Mouse (Mus musculus) C2C12 (cell line): ENCODE measurements around the gene Lrrc23.

Experiments used
- CTCF ChIP-seq: IDR thresholded peaks from one replicate; pipeline ENCODE4 v1.5.1; 2011; ENCODE audit not compliant: control insufficient read depth, insufficient read depth, insufficient read length
- FOSL1 ChIP-seq: IDR thresholded peaks from one replicate; pipeline ENCODE4 v1.8.0; 2011; ENCODE audit warnings: mild to moderate bottlenecking, low read length; ENCODE audit not compliant: poor library complexity, insufficient read depth, severe bottlenecking
- MAX ChIP-seq: IDR thresholded peaks from one replicate; pipeline ENCODE4 v1.6.1; 2011; ENCODE audit warnings: mild to moderate bottlenecking, control low read depth
- MYOD1 ChIP-seq: IDR thresholded peaks from one replicate; pipeline ENCODE4 v1.6.1; 2011; ENCODE audit warnings: low read depth; ENCODE audit not compliant: control insufficient read depth, insufficient read length
- MYOG ChIP-seq: IDR thresholded peaks from one replicate; pipeline ENCODE4 v1.6.1; 2011; ENCODE audit not compliant: control insufficient read depth, insufficient read length; ENCODE audit errors: extremely low read depth
- USF1 ChIP-seq: IDR thresholded peaks from one replicate; pipeline ENCODE4 v1.6.1; 2011; ENCODE audit warnings: low read depth, mild to moderate bottlenecking, control low read depth, moderate library complexity

DNA sequence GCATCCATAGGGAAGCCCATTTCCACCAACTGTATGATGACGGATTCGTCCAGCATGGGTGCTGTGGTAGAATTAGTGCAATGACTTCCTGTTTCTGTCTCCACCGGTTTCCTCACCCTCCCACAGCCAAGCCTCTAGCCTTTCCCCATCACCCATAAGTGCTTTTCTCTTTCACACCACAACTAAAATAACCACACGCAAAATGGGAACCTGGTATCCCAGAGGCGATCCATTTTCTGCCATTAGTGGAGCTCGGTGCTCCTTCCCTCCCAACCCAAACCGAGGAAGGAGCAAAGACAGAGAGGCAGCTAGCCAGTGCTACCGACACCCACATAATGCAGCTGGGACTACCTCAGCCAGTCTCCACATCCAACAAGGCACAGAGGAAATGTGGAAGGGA lies 38.4 kb upstream of the Lrrc23 start:
- no peak for TF ChIP-seq CTCF
- TF ChIP-seq MAX, result no peak
- TF ChIP-seq MYOG, result no peak
- no peak for TF ChIP-seq MYOD1
- TF ChIP-seq USF1, result no peak
- no peak for TF ChIP-seq FOSL1
